Mouse (Mus musculus): ENCODE data around the gene Cd24a. TPM values are rescaled to one million over a fixed set of nuclear protein-coding genes. Genes with fewer than 3 reads are reported as not detected.
A peak's percentile ranks its signal among the peaks of the same experiment; 100 is the strongest.

The Cd24a gene
- polyA plus RNA-seq, 2 experiments: 1,014 to 1,175 TPM

- Histone ChIP-seq H3K27me3 (ENCODE audit: control insufficient read depth, insufficient read depth, low read length) (no peaks in the 10 kb centered on the region), H3K4me3 (ENCODE audit: insufficient read depth in 1 of 2, low read depth in 2 of 2, low read length in 2 of 2) (no peak overlapping the region), H3K9ac (replicated peaks) (peak overlapping the region; percentile 45), H3K36me3 (replicated peaks; ENCODE audit: control insufficient read depth, insufficient read depth, low read depth) (peaks cover 18% of the 10 kb centered on the region), H3K4me2 (ENCODE audit: low read depth) (peak overlapping the region; percentile 29), H3K27ac (peak overlapping the region; percentile 80), H3K4me1 (replicated peaks; ENCODE audit: control insufficient read depth in 2 of 2, insufficient read depth in 2 of 2, low read length in 1 of 2) (peaks cover 39 to 44% of the 10 kb centered on the region in 2 experiments), H3K9me3 (ENCODE audit: control insufficient read depth, low read length) (no peaks in the 10 kb centered on the region)
- WGBS (ENCODE audit: insufficient replicate concordance): 37% methylated on average over 8 of the region's 8 CpGs
- no peak for DNase-seq (ENCODE audit: low read depth in 3 of 3, low spot score in 3 of 3)
- TF ChIP-seq EP300 (IDR thresholded peaks at IDR 0.05; ENCODE audit: low read depth) (peak; percentile 72), CTCF (IDR thresholded peaks at IDR 0.05; ENCODE audit: low read depth) (no peak)
- ATAC-seq (ENCODE audit: insufficient read depth): no peak; the same call in 1 of the 2 replicates
These were observed 10.5 kb downstream of the Cd24a start for GRCm38 (mm10) chr10:43588470-43589177.

- peak overlapping the region; percentile 24 for H3K27ac ChIP-seq
- no peaks in the 10 kb centered on the region for H3K27me3 ChIP-seq (ENCODE audit: control insufficient read depth, insufficient read depth, low read length)
- H3K9me3 ChIP-seq (ENCODE audit: control insufficient read depth, low read length): no peaks in the 10 kb centered on the region
- no peak overlapping the region for H3K4me3 ChIP-seq (ENCODE audit: insufficient read depth in 1 of 2, low read depth in 2 of 2, low read length in 2 of 2)
- no peak for TF ChIP-seq EP300 (IDR thresholded peaks at IDR 0.05; ENCODE audit: low read depth)
- TF ChIP-seq CTCF (IDR thresholded peaks at IDR 0.05; ENCODE audit: low read depth): no peak
- WGBS (ENCODE audit: insufficient replicate concordance): 49% methylated on average over 10 of the region's 10 CpGs
- no peak overlapping the region for H3K4me2 ChIP-seq (ENCODE audit: low read depth)
- peaks cover 56 to 65% of the 10 kb centered on the region in 2 experiments for H3K4me1 ChIP-seq (replicated peaks; ENCODE audit: control insufficient read depth in 2 of 2, insufficient read depth in 2 of 2, low read length in 1 of 2)
- H3K9ac ChIP-seq (replicated peaks): no peak overlapping the region
- H3K36me3 ChIP-seq (replicated peaks; ENCODE audit: control insufficient read depth, insufficient read depth, low read depth): no peaks in the 10 kb centered on the region; the same call in 1 of the 2 replicates
- ATAC-seq (ENCODE audit: insufficient read depth) (no peak), DNase-seq (ENCODE audit: low read depth in 3 of 3, low spot score in 3 of 3) (no peak)
These were observed 13.4 kb downstream of the Cd24a start for GRCm38 (mm10) chr10:43591477-43591876.

GRCm38 (mm10) chr10:43593182-43593581 is 15.1 kb downstream of the Cd24a start:
- Histone ChIP-seq H3K27me3 (ENCODE audit: control insufficient read depth, insufficient read depth, low read length) (no peaks in the 10 kb centered on the region), H3K27ac (peak overlapping the region; percentile 96), H3K36me3 (replicated peaks; ENCODE audit: control insufficient read depth, insufficient read depth, low read depth) (no peaks in the 10 kb centered on the region; the same call in 1 of the 2 replicates), H3K4me2 (ENCODE audit: low read depth) (peak overlapping the region; percentile 71), H3K9me3 (ENCODE audit: control insufficient read depth, low read length) (no peaks in the 10 kb centered on the region), H3K4me1 (replicated peaks; ENCODE audit: control insufficient read depth in 2 of 2, insufficient read depth in 2 of 2, low read length in 1 of 2) (peaks cover 69 to 72% of the 10 kb centered on the region in 2 experiments), H3K9ac (replicated peaks) (peak overlapping the region; percentile 89), H3K4me3 (ENCODE audit: insufficient read depth in 1 of 2, low read depth in 2 of 2, low read length in 2 of 2) (peak overlapping the region; percentile 64 to 88)
- TF ChIP-seq EP300 (IDR thresholded peaks at IDR 0.05; ENCODE audit: low read depth): peak; percentile 32; the same call in 1 of the 2 replicates
- no peak for TF ChIP-seq CTCF (IDR thresholded peaks at IDR 0.05; ENCODE audit: low read depth)
- peak; percentile 82 for ATAC-seq (ENCODE audit: insufficient read depth)
- WGBS (ENCODE audit: insufficient replicate concordance): 38% methylated on average over 5 of the region's 5 CpGs
- peak in 2 of 3 experiments; percentile 64 to 68 for DNase-seq (ENCODE audit: low read depth in 3 of 3, low spot score in 3 of 3)

- no peak for ATAC-seq (ENCODE audit: insufficient read depth)
- 12% methylated on average over 2 of the region's 2 CpGs for WGBS (ENCODE audit: insufficient replicate concordance)
- H3K4me2 ChIP-seq (ENCODE audit: low read depth): peak overlapping the region; percentile 71
- peak overlapping the region; percentile 89 for H3K9ac ChIP-seq (replicated peaks)
- no peak for DNase-seq (ENCODE audit: low read depth in 3 of 3, low spot score in 3 of 3)
- H3K27me3 ChIP-seq (ENCODE audit: control insufficient read depth, insufficient read depth, low read length): no peaks in the 10 kb centered on the region
- TF ChIP-seq EP300 (IDR thresholded peaks at IDR 0.05; ENCODE audit: low read depth) (peak; percentile 83), CTCF (IDR thresholded peaks at IDR 0.05; ENCODE audit: low read depth) (no peak)
- peaks cover 69 to 71% of the 10 kb centered on the region in 2 experiments for H3K4me1 ChIP-seq (replicated peaks; ENCODE audit: control insufficient read depth in 2 of 2, insufficient read depth in 2 of 2, low read length in 1 of 2)
- peak overlapping the region; percentile 96 for H3K27ac ChIP-seq
- H3K9me3 ChIP-seq (ENCODE audit: control insufficient read depth, low read length): no peaks in the 10 kb centered on the region
- H3K4me3 ChIP-seq (ENCODE audit: insufficient read depth in 1 of 2, low read depth in 2 of 2, low read length in 2 of 2): peak overlapping the region; percentile 64 to 88
- H3K36me3 ChIP-seq (replicated peaks; ENCODE audit: control insufficient read depth, insufficient read depth, low read depth): peaks cover 4% of the 10 kb centered on the region; the same call in 1 of the 2 replicates
These were observed 16.1 kb downstream of the Cd24a start for GRCm38 (mm10) chr10:43594187-43594586.

GRCm38 (mm10) chr10:43594894-43595293 is 16.8 kb downstream of the Cd24a start:
- H3K9me3 ChIP-seq (ENCODE audit: control insufficient read depth, low read length): no peaks in the 10 kb centered on the region
- 26% methylated on average over 3 of the region's 3 CpGs for WGBS (ENCODE audit: insufficient replicate concordance)
- TF ChIP-seq EP300 (IDR thresholded peaks at IDR 0.05; ENCODE audit: low read depth): no peak
- TF ChIP-seq CTCF (IDR thresholded peaks at IDR 0.05; ENCODE audit: low read depth): no peak
- H3K27ac ChIP-seq: peak overlapping the region; percentile 96
- H3K4me3 ChIP-seq (ENCODE audit: insufficient read depth in 1 of 2, low read depth in 2 of 2, low read length in 2 of 2): peak overlapping the region; percentile 61 to 64
- peak overlapping the region; percentile 71 for H3K4me2 ChIP-seq (ENCODE audit: low read depth)
- H3K36me3 ChIP-seq (replicated peaks; ENCODE audit: control insufficient read depth, insufficient read depth, low read depth): peaks cover 8% of the 10 kb centered on the region; the same call in 1 of the 2 replicates
- no peak for DNase-seq (ENCODE audit: low read depth in 3 of 3, low spot score in 3 of 3)
- H3K9ac ChIP-seq (replicated peaks): peak overlapping the region; percentile 56
- ATAC-seq (ENCODE audit: insufficient read depth): peak; percentile 67
- peaks cover 72 to 74% of the 10 kb centered on the region in 2 experiments for H3K4me1 ChIP-seq (replicated peaks; ENCODE audit: control insufficient read depth in 2 of 2, insufficient read depth in 2 of 2, low read length in 1 of 2)
- H3K27me3 ChIP-seq (ENCODE audit: control insufficient read depth, insufficient read depth, low read length): no peaks in the 10 kb centered on the region
